Mouse (Mus musculus) ES-Bruce4 (cell line): ENCODE measurements at regions not wholly inside any gene's neighbourhood (a gene's known extent, or its start where the extent isn't known, plus 50 kb on each side); places are given as distances from the start of the nearest gene placed in this dataset.

Experiments
- CTCF ChIP-seq: IDR thresholded peaks from one replicate; pipeline ENCODE4 v1.8.1; 2011; ENCODE audit warnings: low read depth, low read length
- EP300 ChIP-seq: IDR thresholded peaks from 2 replicates; pipeline ENCODE4 v1.6.1; 2011; ENCODE audit warnings: low read depth, low read length; ENCODE audit not compliant: insufficient read depth

- TF ChIP-seq CTCF (no peak), EP300 (no peak)
Measured at GRCm38 (mm10) chr12:39033982-39034381, 254.8 kb downstream of the Etv1 start.
